Mouse (Mus musculus) olfactory bulb, adult 2 months (tissue): ENCODE results near the gene Eps15l1. TPM values are rescaled to one million over a fixed set of nuclear protein-coding genes. Genes with fewer than 3 reads are reported as not detected.
A peak's percentile ranks its signal among the peaks of the same experiment; 100 is the strongest.

Source experiments
- H3K27ac ChIP-seq: fragments of 200-500 bp; 2 replicates; pipeline ENCODE4 v1.5.1; 2012; ENCODE audit warnings: low read depth, low read length; ENCODE audit not compliant: insufficient read depth
- H3K4me1 ChIP-seq: fragments of 200-500 bp; 2 replicates; pipeline ENCODE4 v1.6.1; 2012; ENCODE audit warnings: low read length; ENCODE audit not compliant: control insufficient read depth, insufficient read depth
- H3K4me3 ChIP-seq: fragments of 200-500 bp; 2 replicates; pipeline ENCODE4 v1.5.1; 2012; ENCODE audit warnings: mild to moderate bottlenecking, low read depth, low read length, moderate library complexity; ENCODE audit not compliant: insufficient read depth
- CTCF ChIP-seq: fragments of 200-500 bp; IDR thresholded peaks from 2 replicates; pipeline ENCODE4 v1.5.1; 2012; ENCODE audit warnings: low read depth, mild to moderate bottlenecking, low read length, moderate library complexity; ENCODE audit not compliant: insufficient read depth
- POLR2A ChIP-seq: fragments of 200-500 bp; IDR thresholded peaks from 2 replicates; pipeline ENCODE4 v1.6.1; 2012; ENCODE audit warnings: mild to moderate bottlenecking, low read depth, low read length, moderate library complexity; ENCODE audit not compliant: insufficient read depth
- WGBS: fragments of 180-500 bp; shearing (Covaris S2); methylation state at CpG from one replicate; pipeline ENCODE4 v1.1.7; 2018; 5-methylcytosine and 5-hydroxymethylcytosine counted together
- polyA plus RNA-seq: library from polyadenylated mRNA; stranded (reverse); fragments of >200 nt; gene quantifications from 2 replicates; pipeline ENCODE4 v1.2.4, GENCODE M21; 2012; ENCODE audit warnings: low replicate concordance; ENCODE audit not compliant: missing spikeins, insufficient read depth, insufficient read length

The Eps15l1 gene
- polyA plus RNA-seq, 1 experiment = 130 TPM

DNA sequence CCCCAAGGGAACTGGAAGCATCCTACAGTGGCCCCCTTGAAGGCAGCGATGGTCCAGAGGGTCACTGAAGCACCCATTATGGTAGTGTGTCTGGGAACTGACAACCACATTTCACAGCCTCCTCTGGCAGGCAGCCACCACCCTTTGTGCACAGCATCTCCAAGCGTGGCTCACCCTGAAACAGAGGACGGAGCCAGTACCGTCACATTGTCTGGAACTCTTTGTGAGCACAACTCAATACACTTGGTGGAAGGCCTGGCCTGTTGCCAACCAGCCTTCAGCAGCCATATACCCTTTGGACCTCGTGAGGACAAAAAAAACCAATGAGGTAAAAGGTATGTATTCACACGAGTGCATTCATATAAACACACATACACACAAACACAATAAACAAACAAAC lies 113.0 kb downstream of the Eps15l1 start:
- TF ChIP-seq CTCF (no peak), POLR2A (no peak)
- Histone ChIP-seq H3K4me3 (no peak overlapping the region), H3K4me1 (peaks cover 6% of the 10 kb centered on the region; the same call in 1 of the 2 replicates), H3K27ac (no peak overlapping the region)
- 57% methylated on average over 6 of the region's 6 CpGs for WGBS

GRCm38 (mm10) chr8:72306913-72307312 lies 114.3 kb downstream of the Eps15l1 start:
- TF ChIP-seq POLR2A = no peak
- TF ChIP-seq CTCF = no peak
- Histone ChIP-seq H3K4me3 (no peak overlapping the region), H3K4me1 (peaks cover 9% of the 10 kb centered on the region), H3K27ac (no peak overlapping the region)
- 85% methylated on average over 5 of the region's 5 CpGs for WGBS

DNA sequence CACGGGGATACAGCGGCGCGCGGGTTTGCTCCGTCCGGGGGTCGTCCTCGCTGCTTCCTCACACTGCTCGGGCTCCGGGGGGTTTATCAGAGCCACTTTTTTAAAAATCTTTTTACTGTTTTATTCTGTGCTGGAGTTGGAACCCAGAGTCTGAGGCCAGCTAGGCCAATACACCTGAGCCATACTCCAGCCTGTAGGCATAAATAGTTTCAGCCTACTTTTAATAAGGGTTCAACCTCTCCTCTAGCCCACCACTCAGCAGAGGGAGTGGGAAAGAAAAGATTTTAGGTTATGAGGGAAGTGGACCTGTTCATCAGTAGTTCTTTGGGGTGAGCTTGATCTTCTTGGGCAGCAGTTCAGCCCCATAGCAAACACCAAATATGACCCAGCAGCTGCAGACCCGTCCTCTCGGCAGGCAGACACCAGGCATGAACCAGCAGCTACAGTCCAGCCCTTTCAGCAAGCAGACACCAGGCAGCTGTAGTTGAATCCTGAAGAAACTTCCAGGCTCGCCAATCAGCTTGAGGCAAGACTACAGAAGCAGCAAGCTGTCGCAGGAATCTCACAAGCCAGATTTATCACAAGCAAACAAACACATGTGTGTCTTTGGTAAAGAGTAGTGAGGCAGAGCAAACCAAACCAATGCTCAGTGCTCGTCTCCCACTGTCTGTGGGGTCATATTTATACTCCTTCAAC lies 115.9 kb downstream of the Eps15l1 start, which contains the start of gene Gm10282:
TSS of gene Gm10282 (minus strand) at position 51 of the 696 bp plus-strand sequence.
- no peak for TF ChIP-seq CTCF
- no peak for TF ChIP-seq POLR2A
- 88% methylated on average over 16 of the region's 16 CpGs for WGBS

DNA sequence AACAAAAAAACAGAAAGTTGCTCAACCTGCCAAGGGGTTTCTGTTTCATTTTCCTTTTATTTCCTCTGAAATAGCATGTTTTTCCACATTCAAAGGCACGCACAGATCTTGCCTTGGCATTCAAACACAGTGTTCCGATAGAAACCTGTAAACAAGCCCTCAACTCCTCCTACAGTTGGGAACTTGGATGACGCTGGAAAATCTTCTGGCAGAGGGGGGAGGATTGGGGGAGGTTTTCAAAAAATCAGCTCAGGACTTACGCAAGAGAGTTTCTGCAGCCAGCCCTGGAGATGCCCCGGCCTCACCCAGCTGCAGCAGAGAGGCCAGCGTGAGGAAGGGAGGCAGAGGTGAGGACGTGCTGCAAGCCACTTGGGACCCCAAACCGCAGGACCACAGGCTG lies 117.6 kb downstream of the Eps15l1 start:
- 42% methylated on average over 8 of the region's 8 CpGs for WGBS

More for the DNA sequence above, 115.9 kb downstream of the Eps15l1 start, which contains the start of gene Gm10282:
- Histone ChIP-seq H3K4me1 (peaks cover 3% of the 10 kb centered on the region), H3K4me3 (no peak within 1 kb of the TSS), H3K27ac (no peak within 1 kb of the TSS)

GRCm38 (mm10) chr8:72302986-72303612 lies 118.2 kb downstream of the Eps15l1 start:
- Histone ChIP-seq H3K4me1 (peaks cover 3% of the 10 kb centered on the region), H3K27ac (0 out of 2 replicates have a peak overlapping the region, but pooled peaks have one; percentile 55), H3K4me3 (no peak overlapping the region)
- 59% methylated on average over 8 of the region's 8 CpGs for WGBS
- TF ChIP-seq CTCF (no peak), POLR2A (no peak)

More for the DNA sequence above, 117.6 kb downstream of the Eps15l1 start:
- Histone ChIP-seq H3K4me3 (no peak overlapping the region), H3K27ac (no peak overlapping the region), H3K4me1 (peaks cover 3% of the 10 kb centered on the region)
- TF ChIP-seq POLR2A (no peak), CTCF (no peak)

DNA sequence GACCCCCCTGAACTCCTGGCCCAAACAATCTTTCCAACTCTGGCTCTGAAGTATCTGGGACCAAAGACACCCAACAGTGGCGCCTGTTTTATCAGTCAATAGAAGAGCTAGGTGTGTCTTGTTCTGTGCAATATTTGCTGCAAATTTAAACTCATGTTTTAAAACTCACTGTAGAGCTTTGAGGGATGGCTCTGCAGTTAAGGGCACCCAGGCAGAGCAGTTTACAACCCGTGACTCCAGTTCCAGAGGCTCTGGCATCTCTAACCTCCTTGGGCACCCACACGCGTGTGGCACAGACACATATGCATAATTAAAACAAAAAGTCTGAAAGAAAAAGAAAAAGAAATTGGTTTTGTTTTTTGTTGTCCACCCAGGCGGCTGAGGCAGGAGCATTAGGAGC lies 119.8 kb downstream of the Eps15l1 start:
- TF ChIP-seq POLR2A = no peak
- TF ChIP-seq CTCF = no peak

DNA sequence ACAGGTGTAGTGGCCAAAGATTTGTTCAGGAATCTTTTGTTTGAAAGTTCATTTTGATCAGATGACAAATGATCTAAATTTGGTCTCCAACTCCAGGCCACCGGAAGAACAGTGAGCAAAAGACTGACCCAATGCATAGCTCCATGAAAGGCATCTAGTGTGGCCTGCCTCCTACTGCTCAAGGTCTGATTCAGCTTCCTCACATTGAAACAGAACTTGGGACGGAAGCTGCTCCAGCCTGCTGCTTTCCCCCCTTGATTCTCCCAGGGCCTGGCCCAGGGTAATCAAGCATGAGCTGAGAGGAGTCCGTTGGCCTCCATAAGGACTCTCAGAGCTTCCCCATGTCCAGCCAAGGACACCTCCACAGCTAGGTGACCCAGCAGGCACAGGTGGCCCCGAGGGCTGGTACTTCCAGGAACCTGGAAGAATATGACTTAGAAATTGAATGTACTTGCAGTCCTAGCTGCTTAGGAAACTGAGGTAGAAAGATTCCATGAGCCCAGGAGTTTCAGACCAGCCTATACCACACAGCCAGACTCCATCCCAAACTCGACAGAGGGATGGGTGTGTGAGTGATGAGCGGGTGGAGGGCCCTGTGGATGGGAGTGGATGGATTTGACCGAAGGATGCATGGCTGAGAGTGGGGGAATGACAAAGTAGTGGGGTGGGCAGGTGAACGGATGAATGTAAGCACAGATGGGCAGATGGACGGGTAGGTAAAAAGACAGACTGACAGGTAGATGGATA lies 120.4 kb downstream of the Eps15l1 start:
- 87% methylated on average over 9 of the region's 9 CpGs for WGBS
- TF ChIP-seq POLR2A (no peak), CTCF (no peak)
- no peak overlapping the region for H3K4me3 ChIP-seq
- H3K27ac ChIP-seq = no peak overlapping the region
- H3K4me1 ChIP-seq = peaks cover 5% of the 10 kb centered on the region

More for the DNA sequence above, 119.8 kb downstream of the Eps15l1 start:
- 87% methylated on average over 5 of the region's 5 CpGs for WGBS
- Histone ChIP-seq H3K4me3 (no peak overlapping the region), H3K4me1 (peaks cover 3% of the 10 kb centered on the region), H3K27ac (no peak overlapping the region)

DNA sequence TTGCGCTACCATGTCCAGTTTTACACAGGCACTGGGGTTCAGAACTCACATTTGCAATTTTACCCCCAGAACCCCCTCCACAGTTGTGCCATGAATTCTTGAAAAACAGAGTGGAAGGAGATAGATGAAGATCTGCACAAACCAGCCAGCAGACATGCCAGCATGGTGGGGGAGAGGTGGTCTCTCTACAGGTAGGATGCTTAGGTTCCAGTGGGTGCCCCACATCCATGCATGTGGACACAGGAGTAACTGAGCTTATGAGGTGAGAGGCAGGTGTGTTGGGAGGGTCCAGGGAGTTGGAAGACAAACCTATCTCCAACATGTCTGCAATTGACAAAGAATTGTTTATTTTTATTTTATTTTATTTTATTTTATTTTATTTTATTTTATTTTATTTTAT lies 122.3 kb downstream of the Eps15l1 start:
- TF ChIP-seq CTCF (no peak), POLR2A (no peak)
- 96% methylated on average over 1 of the region's 1 CpGs for WGBS
- H3K4me1 ChIP-seq = peaks cover 9% of the 10 kb centered on the region
- H3K4me3 ChIP-seq = no peak overlapping the region
- H3K27ac ChIP-seq = no peak overlapping the region

DNA sequence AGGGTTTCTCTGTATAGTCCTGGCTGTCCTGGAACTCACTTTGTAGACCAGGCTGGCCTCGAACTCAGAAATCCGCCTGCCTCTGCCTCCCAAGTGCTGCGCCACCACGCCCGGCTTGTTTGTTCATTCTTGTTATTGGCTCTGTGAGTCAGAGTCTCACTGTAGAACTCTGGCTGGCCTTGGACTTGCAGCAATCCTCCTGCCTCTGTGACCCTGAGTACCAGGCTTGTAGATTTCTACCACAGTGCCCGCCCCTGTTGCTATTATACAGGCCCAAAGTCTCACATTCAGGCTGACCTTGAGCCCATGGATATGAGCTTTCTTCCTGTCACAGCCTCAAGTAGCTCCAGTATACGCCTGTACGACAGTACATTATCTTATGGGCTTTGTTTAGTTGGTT lies 124.7 kb downstream of the Eps15l1 start:
- no peak overlapping the region for H3K27ac ChIP-seq
- H3K4me3 ChIP-seq = no peak overlapping the region
- 94% methylated on average over 8 of the region's 8 CpGs for WGBS
- TF ChIP-seq CTCF = no peak
- no peak for TF ChIP-seq POLR2A
- H3K4me1 ChIP-seq = peaks cover 6% of the 10 kb centered on the region
